Mouse (Mus musculus): ENCODE measurements around the gene Nudt4. TPM values are rescaled to one million over a fixed set of nuclear protein-coding genes. Genes with fewer than 3 reads are reported as not detected.

Nudt4 gene
- polyA plus RNA-seq, 1 experiment from 2014 or later: 94.1 TPM

DNA sequence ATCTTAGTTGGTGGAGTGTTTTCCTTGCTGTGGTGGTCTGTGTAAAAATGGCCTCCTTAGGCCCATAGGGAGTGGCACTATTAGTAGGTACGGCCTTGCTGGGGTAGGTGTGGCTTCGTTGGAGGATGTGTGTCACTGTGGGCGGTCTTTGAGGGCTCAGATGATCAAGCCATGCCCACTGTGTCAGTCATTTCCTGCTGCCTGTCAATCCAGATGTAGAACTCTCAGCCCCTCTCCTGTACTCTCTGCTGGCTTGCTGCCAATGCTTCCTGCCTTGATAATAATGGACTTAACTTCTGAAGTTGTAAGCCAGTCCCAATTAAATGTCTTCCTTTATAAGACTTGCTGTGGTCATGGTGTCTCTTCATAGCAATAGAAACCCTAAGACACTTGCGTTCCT is 25.2 kb upstream of the Nudt4 start:
- Histone ChIP-seq H3K4me2 (no peak overlapping the region), H3K4me1 (replicated peaks) (no peaks in the 10 kb centered on the region), H3K36me3 (no peaks in the 10 kb centered on the region), H3K27me3 (no peaks in the 10 kb centered on the region), H3K9ac (no peak overlapping the region), H3K4me3 (no peak overlapping the region), H3K9me3 (0 out of 2 replicates have a peak, but pooled peaks cover 5% of the 10 kb centered on the region), H3K27ac (replicated peaks) (no peak overlapping the region)
- WGBS: 93% methylated on average over 4 of the region's 4 CpGs
- ATAC-seq (ENCODE audit: low read depth): no peak

DNA sequence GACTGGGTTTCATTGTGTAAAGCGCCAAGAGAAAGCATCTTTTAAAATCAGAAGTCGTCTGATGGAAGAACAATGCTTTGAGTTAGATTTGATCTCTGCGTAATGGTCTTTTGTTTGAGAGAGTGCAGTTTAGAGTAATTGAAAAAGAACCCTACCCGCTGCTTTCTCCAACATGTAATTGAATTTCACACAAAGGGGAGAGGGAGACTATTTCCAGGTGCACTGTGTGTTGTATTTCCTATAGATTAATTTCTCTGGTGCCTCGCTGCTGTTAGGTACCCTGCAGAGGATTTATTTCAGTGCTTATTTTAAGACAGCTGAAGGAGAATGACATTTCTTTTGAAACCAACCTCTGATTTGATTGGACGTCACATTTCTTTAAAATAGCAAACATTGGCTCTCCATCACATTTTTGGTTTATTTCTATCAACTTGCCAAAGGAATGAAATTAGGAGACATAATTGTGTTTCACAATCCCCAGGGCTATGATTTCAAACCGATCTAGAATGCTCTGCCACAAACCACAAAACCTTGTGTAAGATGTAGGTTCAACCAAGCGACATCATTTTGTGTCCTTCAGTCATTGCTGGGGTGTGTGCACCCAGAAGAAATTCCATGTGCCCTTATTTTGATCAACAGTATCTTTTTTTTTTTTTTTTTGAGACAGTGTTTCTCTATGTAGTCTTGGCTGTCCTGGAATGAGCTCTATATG is 23.7 kb upstream of the Nudt4 start:
- Histone ChIP-seq H3K4me1 (replicated peaks) (no peaks in the 10 kb centered on the region), H3K4me2 (no peak overlapping the region), H3K4me3 (no peak overlapping the region), H3K27ac (replicated peaks) (peak overlapping the region; percentile 33; the same call in 1 of the 2 replicates), H3K36me3 (no peaks in the 10 kb centered on the region), H3K9ac (no peak overlapping the region), H3K27me3 (no peaks in the 10 kb centered on the region), H3K9me3 (0 out of 2 replicates have a peak, but pooled peaks cover 5% of the 10 kb centered on the region)
- 53% methylated on average over 8 of the region's 8 CpGs for WGBS
- ATAC-seq (ENCODE audit: low read depth): no peak; the same call in 1 of the 2 replicates

DNA sequence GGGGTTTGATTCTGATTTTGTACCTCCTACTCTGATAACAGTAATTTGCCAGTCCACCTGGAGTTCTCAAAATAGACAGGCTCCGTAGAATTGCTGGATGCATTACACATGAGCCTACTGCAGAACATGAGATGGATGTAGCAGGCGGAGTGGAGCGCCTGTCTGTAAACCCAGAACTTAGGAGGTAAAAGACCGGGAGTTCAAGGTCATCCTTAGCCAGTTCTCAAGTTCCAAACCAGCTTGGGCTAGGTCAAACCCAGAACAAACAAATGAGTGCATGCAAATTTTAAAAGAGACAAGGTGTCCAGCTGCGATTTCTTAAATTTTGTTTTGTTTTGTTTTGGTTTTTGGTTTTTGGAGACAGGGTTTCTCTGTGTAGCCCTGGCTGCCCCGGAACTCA is 21.6 kb upstream of the Nudt4 start:
- Histone ChIP-seq H3K9me3 (0 out of 2 replicates have a peak, but pooled peaks cover 5% of the 10 kb centered on the region), H3K36me3 (no peaks in the 10 kb centered on the region), H3K4me1 (replicated peaks) (no peaks in the 10 kb centered on the region), H3K9ac (no peak overlapping the region), H3K27ac (replicated peaks) (no peak overlapping the region), H3K4me3 (no peak overlapping the region), H3K4me2 (no peak overlapping the region), H3K27me3 (no peaks in the 10 kb centered on the region)
- no peak for ATAC-seq (ENCODE audit: low read depth)
- WGBS: 92% methylated on average over 6 of the region's 6 CpGs

DNA sequence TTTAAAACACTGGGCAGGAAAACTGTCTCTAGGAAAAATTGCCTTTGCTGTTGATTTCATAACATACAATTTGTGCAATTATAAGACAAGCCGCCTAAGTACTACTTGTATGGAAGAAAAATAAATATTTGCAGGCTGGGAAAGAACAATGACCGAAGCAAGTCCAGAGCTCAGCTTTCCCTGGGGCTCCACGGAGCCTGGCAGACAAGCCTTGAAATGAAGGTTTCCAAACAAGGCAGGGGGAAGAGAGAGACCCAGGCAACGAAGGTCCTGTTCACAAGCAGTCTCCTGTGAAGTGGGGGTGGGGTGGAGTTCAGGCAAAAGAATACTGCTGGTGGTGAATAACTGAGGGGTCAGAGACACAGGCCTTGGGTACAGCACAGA is 13.6 kb upstream of the Nudt4 start:
- no peak; the same call in 1 of the 2 replicates for ATAC-seq (ENCODE audit: low read depth)

DNA sequence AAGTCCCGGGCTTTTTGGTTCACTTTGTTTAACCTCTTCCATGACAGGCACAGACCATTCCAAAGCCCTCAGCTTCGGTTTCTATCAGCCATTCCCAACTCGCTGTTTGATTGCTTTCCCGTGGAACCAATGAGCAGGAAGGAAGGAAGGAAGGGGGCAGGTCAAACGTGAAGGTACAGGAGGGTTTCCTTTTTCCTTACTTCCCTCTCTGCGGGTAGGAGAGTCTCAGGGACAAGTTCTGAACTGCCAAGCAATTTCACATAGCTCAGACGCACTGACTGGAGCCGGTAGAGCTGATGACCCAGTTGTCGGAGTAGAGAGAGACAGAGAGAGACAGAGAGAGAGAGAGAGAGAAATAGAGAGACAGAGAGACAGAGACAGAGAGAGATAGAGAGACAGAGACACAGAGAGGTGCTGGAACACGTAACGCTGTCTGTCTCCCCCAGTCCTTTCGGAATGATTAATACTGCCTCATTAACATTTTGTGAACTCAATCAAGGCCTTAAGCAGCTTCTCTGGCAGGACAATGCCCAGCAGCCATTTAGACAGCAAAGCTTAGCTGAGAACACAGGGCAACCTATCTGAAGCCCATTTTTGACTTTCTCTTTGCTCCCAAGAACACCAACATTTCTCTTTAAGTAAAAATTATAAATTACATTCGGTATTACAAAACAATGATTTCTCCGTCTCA is 13.1 kb upstream of the Nudt4 start:
- no peak for ATAC-seq (ENCODE audit: low read depth)
- Histone ChIP-seq H3K36me3 (no peaks in the 10 kb centered on the region), H3K27ac (replicated peaks) (no peak overlapping the region), H3K4me3 (no peak overlapping the region), H3K4me2 (no peak overlapping the region), H3K9me3 (no peaks in the 10 kb centered on the region), H3K4me1 (replicated peaks) (peaks cover 9% of the 10 kb centered on the region), H3K9ac (no peak overlapping the region), H3K27me3 (no peaks in the 10 kb centered on the region)
- WGBS: 46% methylated on average over 14 of the region's 14 CpGs

More for the DNA sequence above, 13.6 kb upstream of the Nudt4 start:
- Histone ChIP-seq H3K9me3 (no peaks in the 10 kb centered on the region), H3K4me3 (no peak overlapping the region), H3K4me2 (no peak overlapping the region), H3K4me1 (replicated peaks) (peaks cover 9% of the 10 kb centered on the region), H3K36me3 (no peaks in the 10 kb centered on the region), H3K9ac (no peak overlapping the region), H3K27me3 (no peaks in the 10 kb centered on the region), H3K27ac (replicated peaks) (0 out of 2 replicates have a peak overlapping the region, but pooled peaks have one; percentile 3)
- WGBS: 28% methylated on average over 4 of the region's 4 CpGs

DNA sequence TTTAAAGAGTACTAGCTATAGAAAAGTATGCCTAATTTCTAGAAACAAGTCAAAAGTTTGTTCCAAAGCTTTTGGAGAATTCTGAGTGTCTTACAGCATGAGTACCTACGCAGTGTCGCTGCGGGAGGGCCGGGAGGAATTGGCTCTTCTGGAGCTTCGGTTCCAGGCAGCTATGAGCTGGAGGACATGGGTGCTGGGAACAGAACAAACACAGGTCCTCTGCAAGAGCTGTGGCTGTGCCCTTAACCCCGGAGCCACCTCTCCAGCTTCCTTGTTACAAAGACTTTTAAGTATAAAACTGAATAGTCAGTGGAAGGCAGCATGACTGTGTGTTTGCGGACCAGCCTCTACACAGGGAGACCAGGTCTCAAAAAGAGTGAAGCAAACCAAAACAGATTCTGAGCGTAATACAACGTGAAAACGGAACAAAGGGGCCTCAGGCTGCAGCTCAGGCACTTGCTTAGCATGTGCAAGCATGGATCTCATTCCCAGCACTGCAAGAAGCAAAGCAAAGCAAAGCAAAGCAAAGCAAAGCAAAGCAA is 12.0 kb upstream of the Nudt4 start:
- H3K9me3 ChIP-seq: no peaks in the 10 kb centered on the region
- H3K36me3 ChIP-seq: no peaks in the 10 kb centered on the region
- WGBS: 72% methylated on average over 10 of the region's 10 CpGs
- no peak overlapping the region for H3K9ac ChIP-seq
- H3K4me2 ChIP-seq: no peak overlapping the region
- H3K27ac ChIP-seq (replicated peaks): no peak overlapping the region
- peaks cover 9% of the 10 kb centered on the region for H3K4me1 ChIP-seq (replicated peaks)
- no peaks in the 10 kb centered on the region for H3K27me3 ChIP-seq
- ATAC-seq (ENCODE audit: low read depth): no peak
- no peak overlapping the region for H3K4me3 ChIP-seq

DNA sequence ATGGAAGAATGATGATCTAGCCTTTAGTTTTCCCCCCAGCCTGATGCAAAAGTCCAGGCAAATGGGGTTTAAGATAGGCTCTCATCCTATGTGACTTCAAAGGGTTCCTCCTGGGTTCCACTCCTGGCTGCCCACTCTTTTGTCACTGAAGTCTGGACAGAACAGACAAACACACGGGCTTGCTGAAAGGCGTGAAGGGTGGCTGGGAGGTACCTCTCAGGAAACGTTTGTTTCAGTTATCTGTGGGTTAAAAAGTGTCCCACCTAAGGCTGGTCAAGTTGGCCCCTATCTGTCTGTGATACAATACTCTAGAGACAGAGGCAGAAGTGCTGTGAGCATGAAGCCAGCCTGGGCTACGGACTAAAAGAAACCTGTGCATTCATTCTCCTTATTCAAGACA is 11.0 kb upstream of the Nudt4 start:
- 79% methylated on average over 4 of the region's 4 CpGs for WGBS
- H3K4me1 ChIP-seq (replicated peaks): peaks cover 9% of the 10 kb centered on the region
- no peak overlapping the region for H3K4me2 ChIP-seq
- no peaks in the 10 kb centered on the region for H3K36me3 ChIP-seq
- H3K9me3 ChIP-seq: no peaks in the 10 kb centered on the region
- no peaks in the 10 kb centered on the region for H3K27me3 ChIP-seq
- ATAC-seq (ENCODE audit: low read depth): no peak
- H3K4me3 ChIP-seq: no peak overlapping the region
- H3K9ac ChIP-seq: no peak overlapping the region
- no peak overlapping the region for H3K27ac ChIP-seq (replicated peaks)

DNA sequence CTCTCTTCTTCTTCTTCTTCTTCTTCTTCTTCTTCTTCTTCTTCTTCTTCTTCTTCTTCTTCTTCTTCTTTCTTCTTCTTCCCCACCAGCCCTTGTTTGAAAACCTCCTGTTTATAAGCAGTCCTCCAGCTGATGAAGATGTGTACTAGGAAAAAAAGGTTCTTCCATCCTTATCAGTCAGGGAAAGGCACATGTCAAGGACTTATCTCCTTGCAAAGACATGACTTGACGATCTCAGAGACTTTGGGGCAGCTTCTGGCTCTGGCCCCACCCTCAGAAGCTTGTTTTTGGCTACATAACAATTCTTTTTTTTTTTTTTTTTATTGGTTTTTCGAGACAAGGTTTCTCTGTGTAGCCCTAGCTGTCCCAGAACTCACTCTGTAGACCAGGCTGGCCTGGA is 5.5 kb upstream of the Nudt4 start:
- H3K4me3 ChIP-seq: no peak overlapping the region
- no peak overlapping the region for H3K9ac ChIP-seq
- ATAC-seq (ENCODE audit: low read depth): no peak
- H3K4me1 ChIP-seq (replicated peaks): peaks cover 9% of the 10 kb centered on the region
- H3K4me2 ChIP-seq: no peak overlapping the region
- H3K27me3 ChIP-seq: no peaks in the 10 kb centered on the region
- H3K36me3 ChIP-seq: no peaks in the 10 kb centered on the region
- no peaks in the 10 kb centered on the region for H3K9me3 ChIP-seq
- H3K27ac ChIP-seq (replicated peaks): no peak overlapping the region
- WGBS: 78% methylated on average over 2 of the region's 2 CpGs

DNA sequence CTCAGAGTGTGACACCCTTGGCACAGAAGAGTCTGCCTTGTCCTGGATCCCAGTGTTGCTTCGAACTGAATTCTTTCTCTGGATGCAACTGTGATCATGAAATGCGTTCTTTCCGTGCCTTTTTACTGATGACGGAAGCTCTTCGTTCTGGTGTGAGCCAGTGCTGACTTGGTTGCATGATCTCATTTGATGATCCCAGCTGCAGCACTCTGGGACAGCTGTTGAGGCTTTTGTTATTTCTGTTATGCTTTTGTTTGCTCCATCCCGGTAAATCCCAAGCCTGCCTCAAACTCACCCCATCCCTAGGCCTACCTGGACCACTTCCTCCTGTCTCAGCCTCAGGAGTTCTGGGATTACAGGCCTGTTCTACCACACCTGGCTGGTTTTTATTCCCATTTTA is 4.1 kb upstream of the Nudt4 start:
- Histone ChIP-seq H3K27ac (replicated peaks) (no peak overlapping the region), H3K36me3 (no peaks in the 10 kb centered on the region), H3K4me1 (replicated peaks) (peaks cover 11% of the 10 kb centered on the region), H3K4me3 (no peak overlapping the region), H3K9me3 (no peaks in the 10 kb centered on the region), H3K4me2 (no peak overlapping the region), H3K27me3 (no peaks in the 10 kb centered on the region), H3K9ac (no peak overlapping the region)
- WGBS: 77% methylated on average over 6 of the region's 6 CpGs
- ATAC-seq (ENCODE audit: low read depth): no peak

DNA sequence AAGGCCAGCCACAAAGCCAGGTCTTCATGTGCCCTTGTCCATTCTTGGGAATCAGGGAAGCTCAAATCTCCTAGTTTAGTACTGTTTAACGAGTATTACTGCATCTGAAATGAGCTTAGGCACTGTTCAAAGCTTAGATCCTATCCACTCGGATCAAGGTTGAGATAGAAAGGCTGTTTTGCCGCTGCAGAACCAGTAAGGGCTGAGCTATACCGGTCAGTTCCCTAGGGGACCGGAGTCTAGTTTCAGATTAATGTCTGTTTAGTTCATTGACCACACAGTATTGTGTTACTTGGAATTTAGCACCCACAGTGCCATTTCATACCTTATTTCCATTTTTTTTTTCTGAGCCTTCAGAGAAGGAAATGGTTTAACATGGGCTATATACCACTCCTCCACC is 3.6 kb upstream of the Nudt4 start:
- Histone ChIP-seq H3K27ac (replicated peaks) (no peak overlapping the region), H3K4me3 (no peak overlapping the region), H3K36me3 (no peaks in the 10 kb centered on the region), H3K9me3 (no peaks in the 10 kb centered on the region), H3K9ac (no peak overlapping the region), H3K27me3 (no peaks in the 10 kb centered on the region), H3K4me1 (replicated peaks) (peaks cover 16% of the 10 kb centered on the region), H3K4me2 (no peak overlapping the region)
- ATAC-seq (ENCODE audit: low read depth): no peak
- WGBS: 64% methylated on average over 5 of the region's 5 CpGs

DNA sequence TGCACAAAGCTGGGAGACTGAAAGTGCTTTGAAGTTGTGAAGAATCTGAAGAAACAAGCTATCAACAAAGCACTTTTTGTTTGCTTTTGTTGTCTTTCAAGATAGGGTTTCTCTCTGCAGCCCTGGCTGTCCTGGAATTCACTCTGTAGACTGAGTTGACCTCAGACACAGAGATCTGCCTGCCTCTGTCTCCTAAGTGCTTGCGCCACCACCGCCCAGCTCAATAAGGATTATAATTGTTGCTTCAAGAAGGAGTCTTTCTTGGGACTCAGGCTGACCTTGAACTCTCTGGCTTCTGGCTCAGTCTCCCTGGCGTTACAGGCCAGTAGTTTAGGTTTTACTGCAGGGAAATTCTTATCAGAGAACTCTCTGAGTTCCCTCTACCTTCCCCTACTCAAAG is 2.8 kb upstream of the Nudt4 start:
- Histone ChIP-seq H3K27ac (replicated peaks) (no peak overlapping the region), H3K4me1 (replicated peaks) (peaks cover 23% of the 10 kb centered on the region), H3K36me3 (no peaks in the 10 kb centered on the region), H3K4me2 (no peak overlapping the region), H3K4me3 (no peak overlapping the region), H3K9ac (no peak overlapping the region), H3K9me3 (no peaks in the 10 kb centered on the region), H3K27me3 (no peaks in the 10 kb centered on the region)
- no peak for ATAC-seq (ENCODE audit: low read depth)
- WGBS: 95% methylated on average over 3 of the region's 3 CpGs

DNA sequence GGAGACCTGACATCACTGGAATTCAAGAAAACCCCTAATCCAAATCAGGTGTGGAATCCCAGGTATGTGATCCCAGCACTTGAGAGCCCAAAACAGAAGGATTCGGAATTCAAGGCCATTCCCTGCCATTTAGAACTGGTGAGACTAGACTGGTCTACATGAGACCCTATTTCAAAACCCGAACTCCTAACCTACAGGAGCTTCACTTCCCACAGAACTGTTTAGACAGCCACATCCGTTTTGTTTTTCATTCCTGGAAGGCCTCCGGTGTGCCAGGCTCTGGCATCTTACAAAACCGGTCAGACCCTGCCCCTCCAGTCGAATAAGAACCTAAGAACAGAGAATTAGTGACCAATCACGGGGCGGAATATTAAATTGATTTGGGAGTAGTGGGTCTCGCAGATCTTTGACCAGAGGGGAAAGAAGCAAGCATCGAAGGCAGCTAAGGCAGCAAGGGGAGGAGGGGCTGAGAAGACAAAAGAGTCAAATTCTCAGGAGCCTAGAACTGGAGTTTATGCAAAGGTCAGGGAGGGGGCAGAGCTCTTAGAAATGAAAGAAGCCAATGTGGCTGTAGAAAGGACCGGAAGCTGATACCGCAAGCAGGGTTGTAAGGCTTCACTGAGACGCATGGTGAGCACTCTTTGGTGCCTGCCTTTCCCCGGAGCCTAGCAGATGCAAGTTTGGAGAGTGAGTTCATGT is 1.4 kb upstream of the Nudt4 start:
- Histone ChIP-seq H3K27me3 (no peaks in the 10 kb centered on the region), H3K36me3 (no peaks in the 10 kb centered on the region)
- WGBS: 21% methylated on average over 14 of the region's 14 CpGs

More for the DNA sequence above, 1.4 kb upstream of the Nudt4 start:
- H3K4me2 ChIP-seq: peak overlapping the region; percentile 6; the same call in 1 of the 2 replicates
- H3K27ac ChIP-seq (replicated peaks): 0 out of 2 replicates have a peak overlapping the region, but pooled peaks have one; percentile 46
- no peak for ATAC-seq (ENCODE audit: low read depth)
- peaks cover 36% of the 10 kb centered on the region for H3K4me1 ChIP-seq (replicated peaks)
- H3K4me3 ChIP-seq: no peak overlapping the region
- H3K9me3 ChIP-seq: no peaks in the 10 kb centered on the region
- H3K9ac ChIP-seq: no peak overlapping the region
